Mouse (Mus musculus) hindbrain, postnatal 0 days (tissue): ENCODE results near the gene Prkn. TPM values are rescaled to one million over a fixed set of nuclear protein-coding genes. Genes with fewer than 3 reads are reported as not detected.

ENCODE experiments used
- ATAC-seq: fragments of 200-750 bp; cut with Nextera tagmentation; 2 replicates; pipeline ENCODE4 v1.8.0; 2017; ENCODE audit warnings: mild to moderate bottlenecking, moderate TSS enrichment, moderate library complexity
- DNase-seq: peaks from one replicate; pipeline ENCODE4 v3.0.0-alpha.2; 2015; ENCODE audit warnings: low spot score
- H3K27ac ChIP-seq: fragments of 300-500 bp; sonication (generic); 2 replicates; pipeline ENCODE4 v1.5.1; 2014; ENCODE audit warnings: mild to moderate bottlenecking
- H3K27me3 ChIP-seq: fragments of 300-500 bp; sonication (generic); 2 replicates; pipeline ENCODE4 v1.6.1; 2014; ENCODE audit warnings: low read length, mixed read lengths; ENCODE audit not compliant: insufficient read depth
- H3K36me3 ChIP-seq: fragments of 300-500 bp; sonication (generic); 2 replicates; pipeline ENCODE4 v1.6.1; 2014; ENCODE audit warnings: low read length, mixed read lengths; ENCODE audit not compliant: insufficient read depth
- H3K4me1 ChIP-seq: fragments of 300-500 bp; sonication (generic); 2 replicates; pipeline ENCODE4 v1.6.1; 2014; ENCODE audit warnings: antibody characterized with exemption, low read length, mixed read lengths; ENCODE audit not compliant: insufficient read depth
- H3K4me2 ChIP-seq: fragments of 300-500 bp; sonication (generic); 2 replicates; pipeline ENCODE4 v1.6.1; 2014; ENCODE audit warnings: low read depth, mild to moderate bottlenecking, low read length, moderate library complexity, mixed read lengths
- H3K4me3 ChIP-seq: fragments of 300-500 bp; sonication (generic); 2 replicates; pipeline ENCODE4 v1.5.1; 2014; ENCODE audit warnings: low read length
- H3K9ac ChIP-seq: fragments of 300-500 bp; sonication (generic); replicated peaks from 2 replicates; pipeline ENCODE4 v1.6.1; 2014; ENCODE audit warnings: mild to moderate bottlenecking, low read length, moderate library complexity, mixed read lengths
- H3K9me3 ChIP-seq: fragments of 300-500 bp; sonication (generic); 2 replicates; pipeline ENCODE4 v1.6.1; 2016; ENCODE audit warnings: low read length, mixed read lengths
- CTCF ChIP-seq: IDR thresholded peaks from 2 replicates; pipeline ENCODE4 v1.5.1; 2016; ENCODE audit warnings: antibody characterized with exemption, control low read depth, low read depth
- WGBS: fragments of 180-500 bp; shearing (Covaris S2); extraction: QIAGEN DNeasy Blood & Tissue Kit; methylation state at CpG from one replicate; pipeline ENCODE4 v1.1.7; 2014; 5-methylcytosine and 5-hydroxymethylcytosine counted together
- polyA plus RNA-seq: library from polyadenylated mRNA; unstranded; fragments of >200 nt; fragmentation: Nextera tagmentation; extraction: Ambion mirVana; gene quantifications from 2 replicates; pipeline ENCODE4 v1.2.1, GENCODE M21; 2015
- total RNA-seq: library from RNA; depleted of rRNA; stranded (reverse); fragments of >200 nt; gene quantifications from 2 replicates; pipeline ENCODE4 v1.2.3, GENCODE M21; 2014

Prkn gene
- total and polyA plus RNA-seq, 2 experiments from 2014 or later: 9.3 to 10.7 TPM

DNA sequence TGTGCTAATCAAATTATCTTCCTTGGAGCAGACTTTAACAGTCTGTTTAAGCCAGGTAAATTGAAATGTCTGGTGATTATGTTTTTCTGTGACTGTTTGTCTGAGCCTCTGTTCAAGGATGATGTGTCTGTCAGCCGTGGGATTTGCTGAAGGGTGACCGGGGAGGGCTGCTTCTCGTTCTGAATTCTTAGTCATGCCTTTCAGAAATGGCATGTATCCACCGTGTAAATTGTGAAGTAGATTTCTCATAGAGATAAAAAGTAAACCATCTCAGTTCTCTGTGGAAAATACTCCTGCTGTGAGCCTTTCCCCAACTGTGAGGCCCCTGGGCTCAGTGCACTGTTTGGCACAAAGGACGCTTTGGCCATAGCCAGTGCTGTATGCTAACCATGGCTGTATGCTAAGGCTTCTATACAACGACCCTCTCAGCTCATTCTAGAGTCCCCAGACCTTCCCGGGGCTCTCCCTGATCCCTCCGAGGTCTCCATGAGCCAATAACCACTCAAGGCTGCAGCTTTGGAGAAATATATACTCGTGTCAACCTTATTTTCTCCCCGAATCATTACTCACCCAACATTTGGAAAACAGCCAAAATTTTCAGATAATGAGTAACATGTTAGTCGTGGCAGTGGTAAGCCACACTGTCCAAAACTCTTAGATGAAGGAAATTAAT lies 552.6 kb downstream of the Prkn start:
- no peaks in the 10 kb centered on the region for H3K4me1 ChIP-seq
- ATAC-seq (no peak), DNase-seq (peak; percentile 25)
- H3K9me3 ChIP-seq: peaks cover 2% of the 10 kb centered on the region; the same call in 1 of the 2 replicates
- WGBS: 43% methylated on average over 11 of the region's 11 CpGs
- no peaks in the 10 kb centered on the region for H3K36me3 ChIP-seq
- no peak overlapping the region for H3K27ac ChIP-seq
- no peak overlapping the region for H3K9ac ChIP-seq
- no peak overlapping the region for H3K4me3 ChIP-seq
- H3K4me2 ChIP-seq: no peak overlapping the region
- H3K27me3 ChIP-seq: no peaks in the 10 kb centered on the region
- no peak for TF ChIP-seq CTCF

DNA sequence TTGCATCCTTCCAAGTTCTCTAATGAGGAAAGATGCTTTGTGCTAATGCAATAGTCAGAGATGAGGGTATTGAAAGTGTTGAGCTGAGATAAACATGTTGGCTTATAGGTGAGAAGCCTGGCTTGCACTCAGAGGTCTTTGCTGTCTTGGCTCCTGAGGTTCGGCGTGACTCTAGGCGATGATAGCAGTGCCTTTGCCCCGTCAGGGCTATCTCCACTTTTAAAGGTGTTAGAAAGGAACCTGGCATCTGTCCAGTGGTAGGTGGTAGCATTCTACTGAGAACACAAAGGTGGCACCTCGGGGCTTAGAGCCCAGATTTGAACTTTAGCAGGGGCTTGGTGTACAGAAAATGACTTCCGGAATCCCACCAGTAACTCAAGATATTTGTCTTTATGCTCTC lies 554.4 kb downstream of the Prkn start:
- no peak for ATAC-seq
- no peak for TF ChIP-seq CTCF
- WGBS: 92% methylated on average over 6 of the region's 6 CpGs

GRCm38 (mm10) chr17:11397678-11398077 lies 557.5 kb downstream of the Prkn start:
- no peaks in the 10 kb centered on the region for H3K4me1 ChIP-seq
- H3K27me3 ChIP-seq: no peaks in the 10 kb centered on the region
- H3K9ac ChIP-seq: no peak overlapping the region
- WGBS: 83% methylated on average over 4 of the region's 4 CpGs
- no peak overlapping the region for H3K4me2 ChIP-seq
- no peaks in the 10 kb centered on the region for H3K9me3 ChIP-seq
- TF ChIP-seq CTCF: no peak
- H3K36me3 ChIP-seq: no peaks in the 10 kb centered on the region
- no peak for ATAC-seq
- DNase-seq: no peak
- H3K4me3 ChIP-seq: no peak overlapping the region
- no peak overlapping the region for H3K27ac ChIP-seq

More for the DNA sequence above, 554.4 kb downstream of the Prkn start:
- H3K9ac ChIP-seq: no peak overlapping the region
- no peak for DNase-seq
- H3K4me1 ChIP-seq: no peaks in the 10 kb centered on the region
- H3K27ac ChIP-seq: no peak overlapping the region
- no peak overlapping the region for H3K4me3 ChIP-seq
- no peaks in the 10 kb centered on the region for H3K36me3 ChIP-seq
- peaks cover 2% of the 10 kb centered on the region; the same call in 1 of the 2 replicates for H3K9me3 ChIP-seq
- H3K4me2 ChIP-seq: no peak overlapping the region
- H3K27me3 ChIP-seq: no peaks in the 10 kb centered on the region

GRCm38 (mm10) chr17:11402225-11402875 lies 562.2 kb downstream of the Prkn start:
- TF ChIP-seq CTCF: no peak
- DNase-seq (no peak), ATAC-seq (no peak)
- H3K9ac ChIP-seq: no peak overlapping the region
- no peak overlapping the region for H3K4me2 ChIP-seq
- no peaks in the 10 kb centered on the region for H3K4me1 ChIP-seq
- H3K36me3 ChIP-seq: no peaks in the 10 kb centered on the region
- WGBS: 81% methylated on average over 2 of the region's 2 CpGs
- H3K4me3 ChIP-seq: no peak overlapping the region
- H3K27ac ChIP-seq: no peak overlapping the region
- no peaks in the 10 kb centered on the region for H3K9me3 ChIP-seq
- H3K27me3 ChIP-seq: no peaks in the 10 kb centered on the region

DNA sequence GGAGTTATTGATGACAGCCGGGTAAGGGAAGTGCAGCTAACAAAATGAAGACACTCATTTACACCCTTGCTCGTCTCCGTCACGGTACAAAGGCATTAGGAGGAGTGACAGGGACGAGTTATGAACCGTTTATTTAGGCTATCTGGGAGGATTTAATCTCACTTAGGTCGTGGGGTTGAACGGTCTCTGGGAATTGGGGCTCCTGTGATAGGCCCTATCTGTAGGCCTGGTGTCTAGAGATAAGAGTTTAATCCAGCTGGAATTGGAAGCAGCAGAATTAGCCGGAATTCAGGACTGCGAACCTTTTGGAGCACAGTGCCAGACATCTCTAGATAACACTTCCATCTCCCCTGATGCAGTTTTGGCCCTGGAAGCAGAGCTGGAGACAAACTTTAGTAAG lies 571.2 kb downstream of the Prkn start:
- no peaks in the 10 kb centered on the region for H3K9me3 ChIP-seq
- 67% methylated on average over 10 of the region's 10 CpGs for WGBS
- no peak overlapping the region for H3K27ac ChIP-seq
- DNase-seq (no peak), ATAC-seq (no peak)
- no peak overlapping the region for H3K4me2 ChIP-seq
- no peak overlapping the region for H3K4me3 ChIP-seq
- H3K27me3 ChIP-seq: no peaks in the 10 kb centered on the region
- TF ChIP-seq CTCF: no peak
- H3K9ac ChIP-seq: no peak overlapping the region
- no peaks in the 10 kb centered on the region for H3K4me1 ChIP-seq
- no peaks in the 10 kb centered on the region for H3K36me3 ChIP-seq

GRCm38 (mm10) chr17:11413688-11414087 lies 573.5 kb downstream of the Prkn start:
- TF ChIP-seq CTCF: no peak
- Histone ChIP-seq H3K4me3 (no peak overlapping the region), H3K36me3 (no peaks in the 10 kb centered on the region), H3K4me2 (no peak overlapping the region), H3K4me1 (no peaks in the 10 kb centered on the region), H3K27ac (no peak overlapping the region), H3K27me3 (no peaks in the 10 kb centered on the region), H3K9ac (no peak overlapping the region), H3K9me3 (no peaks in the 10 kb centered on the region)
- DNase-seq (no peak), ATAC-seq (no peak)
- 60% methylated on average over 5 of the region's 5 CpGs for WGBS

GRCm38 (mm10) chr17:11414288-11414687 lies 574.1 kb downstream of the Prkn start:
- H3K27me3 ChIP-seq: no peaks in the 10 kb centered on the region

More at GRCm38 (mm10) chr17:11414288-11414687, 574.1 kb downstream of the Prkn start:
- H3K4me1 ChIP-seq: no peaks in the 10 kb centered on the region
- H3K9ac ChIP-seq: no peak overlapping the region
- no peak overlapping the region for H3K4me3 ChIP-seq
- H3K9me3 ChIP-seq: no peaks in the 10 kb centered on the region
- ATAC-seq (no peak), DNase-seq (no peak)
- H3K36me3 ChIP-seq: no peaks in the 10 kb centered on the region
- H3K4me2 ChIP-seq: no peak overlapping the region
- TF ChIP-seq CTCF: no peak
- H3K27ac ChIP-seq: no peak overlapping the region
- 83% methylated on average over 4 of the region's 4 CpGs for WGBS
